Mouse (Mus musculus): ENCODE measurements at regions not wholly inside any gene's neighbourhood (a gene's known extent, or its start where the extent isn't known, plus 50 kb on each side); places are given as distances from the start of the nearest gene placed in this dataset.

DNA sequence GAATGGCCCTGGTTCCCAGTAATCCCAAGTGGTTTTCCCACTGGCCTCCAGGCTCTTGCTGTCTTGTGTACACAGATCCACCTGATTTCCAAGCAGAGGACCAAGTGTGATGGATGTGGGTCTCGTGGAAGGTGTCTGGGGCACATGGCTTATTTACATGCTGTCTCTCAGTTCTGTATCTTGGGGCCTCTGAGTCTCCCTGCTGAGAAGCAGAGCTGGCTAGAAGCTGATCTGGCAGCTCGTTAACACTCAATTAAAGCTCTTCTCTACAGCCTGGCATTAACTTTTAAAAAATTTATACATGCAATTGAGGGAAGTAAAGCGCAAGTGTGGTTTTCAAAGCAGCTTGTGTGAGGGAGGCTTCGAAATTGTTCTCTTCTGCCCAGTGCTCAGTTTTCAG, 121.4 kb downstream of the Spata19 start:
- TF ChIP-seq MAX (IDR thresholded peaks at IDR 0.05) (no peak), CTCF (IDR thresholded peaks at IDR 0.05; ENCODE audit: control insufficient read depth, insufficient read depth, insufficient read length) (no peak)
